Mouse (Mus musculus): ENCODE data around the gene 4930595D18Rik. TPM values are rescaled to one million over a fixed set of nuclear protein-coding genes. Genes with fewer than 3 reads are reported as not detected.

4930595D18Rik gene
- total RNA-seq, 2 experiments from 2014 or later = not detected

GRCm38 (mm10) chr12:111150236-111150596, 34.1 kb downstream of the 4930595D18Rik start:
- TF ChIP-seq CTCF (IDR thresholded peaks at IDR 0.05) = no peak
- H3K4me3 ChIP-seq = no peak overlapping the region
- intact Hi-C loops (cut with DNase I) = no loop called here
- no peak overlapping the region for H3K27ac ChIP-seq
- no peak for DNase-seq (ENCODE audit: extremely low spot score in 1 of 2, low spot score in 2 of 2)

- TF ChIP-seq CTCF (IDR thresholded peaks at IDR 0.05) = no peak
- Histone ChIP-seq H3K27ac (no peak overlapping the region), H3K4me3 (no peak overlapping the region)
- DNase-seq (ENCODE audit: extremely low spot score in 1 of 2, low spot score in 2 of 2) = no peak
- intact Hi-C loops (cut with DNase I) = no loop called here
Observed at GRCm38 (mm10) chr12:111149495-111150235, 34.6 kb downstream of the 4930595D18Rik start.

- Histone ChIP-seq H3K27ac (peak overlapping the region; percentile 61), H3K4me3 (no peak overlapping the region)
- peak in 1 of 2 experiments; percentile 61 for DNase-seq (ENCODE audit: extremely low spot score in 1 of 2, low spot score in 2 of 2)
- no peak for TF ChIP-seq CTCF (IDR thresholded peaks at IDR 0.05)
- intact Hi-C loops (cut with DNase I) = no loop called here
Observed at GRCm38 (mm10) chr12:111145269-111145668, 39.0 kb downstream of the 4930595D18Rik start.

DNA sequence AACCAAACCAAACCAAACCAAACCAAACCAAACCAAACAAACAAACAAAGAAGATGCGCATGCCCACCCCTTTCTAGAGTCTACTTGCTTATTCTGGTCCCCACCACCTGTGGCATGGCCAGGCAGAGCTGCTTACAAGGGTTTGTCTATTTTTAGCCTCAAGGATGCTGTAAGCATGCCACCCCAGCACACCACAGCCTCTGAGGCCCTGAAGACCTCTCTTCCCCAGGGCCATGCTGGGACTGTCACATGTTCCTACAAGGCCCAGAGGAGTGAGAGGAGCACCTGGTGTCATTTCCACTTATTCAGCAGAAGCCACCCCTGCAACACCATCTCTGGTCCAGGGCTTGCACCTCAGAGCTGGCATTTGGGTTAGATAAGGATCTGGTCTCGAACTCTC, 39.7 kb downstream of the 4930595D18Rik start:
- H3K4me3 ChIP-seq = no peak overlapping the region
- no peak overlapping the region for H3K27ac ChIP-seq
- intact Hi-C loops (cut with DNase I) = no loop called here
- no peak for TF ChIP-seq CTCF (IDR thresholded peaks at IDR 0.05)
- DNase-seq (ENCODE audit: extremely low spot score in 1 of 2, low spot score in 2 of 2) = no peak

DNA sequence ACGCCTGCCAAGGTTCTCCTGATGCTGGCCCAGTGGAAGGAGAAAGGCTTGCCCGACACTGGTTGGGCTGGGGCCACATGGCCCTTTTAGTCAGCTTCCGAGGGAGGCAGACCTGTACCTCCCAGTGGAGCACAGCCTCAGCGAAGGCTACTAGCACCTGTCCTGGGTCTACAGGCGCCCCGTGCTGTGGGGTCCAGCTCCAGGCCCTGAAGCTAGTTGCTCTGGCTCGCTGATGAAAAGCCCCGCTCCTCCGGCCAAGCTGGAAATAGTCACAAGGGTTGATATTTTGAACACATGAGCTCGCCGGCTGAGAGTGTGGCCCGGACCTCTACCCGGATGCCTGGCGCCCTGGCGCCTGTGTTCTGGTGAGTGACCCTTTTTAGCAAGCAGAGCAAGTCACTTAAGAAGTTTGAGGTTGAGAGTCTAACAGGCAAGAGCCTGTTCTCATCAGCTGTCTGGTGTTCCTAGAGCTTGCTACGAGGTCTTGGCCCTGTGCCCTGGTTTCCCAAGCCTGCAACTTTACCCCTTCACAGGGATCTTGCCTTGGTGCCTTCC, 40.7 kb downstream of the 4930595D18Rik start:
- intact Hi-C loops (cut with DNase I) = no loop called here
- no peak overlapping the region; the same call in 1 of the 2 replicates for H3K27ac ChIP-seq
- H3K4me3 ChIP-seq = no peak overlapping the region
- DNase-seq (ENCODE audit: extremely low spot score in 1 of 2, low spot score in 2 of 2) = no peak
- no peak for TF ChIP-seq CTCF (IDR thresholded peaks at IDR 0.05)

DNA sequence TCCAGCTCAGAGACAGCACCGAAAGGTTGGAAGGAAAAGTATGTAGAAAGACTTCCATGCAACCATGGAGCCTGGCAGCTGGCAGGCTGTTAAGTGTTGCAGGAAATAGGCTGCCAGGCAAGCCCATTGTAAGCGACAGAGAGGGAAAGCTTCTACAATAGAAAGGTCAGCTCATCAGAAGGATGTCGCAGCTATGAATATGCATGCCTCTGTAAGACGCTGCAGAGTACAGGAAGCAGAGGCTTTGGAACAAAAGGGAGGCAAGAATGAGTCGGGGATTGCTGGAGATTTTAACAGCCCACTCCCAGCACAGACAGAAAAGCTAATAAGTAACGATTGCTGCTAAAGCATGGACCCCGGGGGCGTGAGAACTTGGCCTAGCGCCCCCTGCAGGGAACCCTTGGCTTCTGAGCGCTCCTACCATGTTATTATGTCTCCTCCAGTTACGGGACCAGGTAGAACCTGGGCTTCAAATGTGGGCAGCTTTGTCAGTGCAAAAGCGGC, 41.2 kb downstream of the 4930595D18Rik start:
- Histone ChIP-seq H3K27ac (peak overlapping the region; percentile 12; the same call in 1 of the 2 replicates), H3K4me3 (0 out of 2 replicates have a peak overlapping the region, but pooled peaks have one; percentile 13)
- TF ChIP-seq CTCF (IDR thresholded peaks at IDR 0.05) = peak; percentile 50
- intact Hi-C loops (cut with DNase I) = no loop called here
- DNase-seq (ENCODE audit: extremely low spot score in 1 of 2, low spot score in 2 of 2) = no peak

DNA sequence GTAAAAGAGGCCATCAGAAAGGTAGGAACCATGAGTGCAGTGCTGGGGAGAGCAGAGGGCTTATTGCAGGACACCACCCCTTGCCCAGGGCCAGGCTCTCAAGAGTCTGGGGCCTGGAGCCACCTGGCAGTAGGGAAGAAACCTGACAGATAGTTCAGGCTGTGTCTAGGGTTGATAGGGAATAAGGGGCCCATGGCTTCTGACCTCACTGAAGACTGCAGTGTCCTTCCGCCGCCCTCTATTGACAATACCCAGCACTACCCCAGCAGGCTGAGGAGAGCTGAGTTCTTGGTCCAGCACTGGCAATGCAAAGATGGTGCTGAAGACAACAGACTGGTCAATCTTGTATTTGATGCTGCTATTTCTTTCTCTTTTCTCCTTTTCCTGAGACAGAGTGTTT, 47.2 kb downstream of the 4930595D18Rik start:
- intact Hi-C loops (cut with DNase I) = no loop called here
- no peak for DNase-seq (ENCODE audit: extremely low spot score in 1 of 2, low spot score in 2 of 2)
- TF ChIP-seq CTCF (IDR thresholded peaks at IDR 0.05) = peak; percentile 18
- H3K4me3 ChIP-seq = no peak overlapping the region
- H3K27ac ChIP-seq = no peak overlapping the region

GRCm38 (mm10) chr12:111135953-111136352, 48.3 kb downstream of the 4930595D18Rik start:
- intact Hi-C loops (cut with DNase I) = no loop called here
- DNase-seq (ENCODE audit: extremely low spot score in 1 of 2, low spot score in 2 of 2) = no peak
- Histone ChIP-seq H3K4me3 (no peak overlapping the region), H3K27ac (no peak overlapping the region)
- TF ChIP-seq CTCF (IDR thresholded peaks at IDR 0.05) = no peak

DNA sequence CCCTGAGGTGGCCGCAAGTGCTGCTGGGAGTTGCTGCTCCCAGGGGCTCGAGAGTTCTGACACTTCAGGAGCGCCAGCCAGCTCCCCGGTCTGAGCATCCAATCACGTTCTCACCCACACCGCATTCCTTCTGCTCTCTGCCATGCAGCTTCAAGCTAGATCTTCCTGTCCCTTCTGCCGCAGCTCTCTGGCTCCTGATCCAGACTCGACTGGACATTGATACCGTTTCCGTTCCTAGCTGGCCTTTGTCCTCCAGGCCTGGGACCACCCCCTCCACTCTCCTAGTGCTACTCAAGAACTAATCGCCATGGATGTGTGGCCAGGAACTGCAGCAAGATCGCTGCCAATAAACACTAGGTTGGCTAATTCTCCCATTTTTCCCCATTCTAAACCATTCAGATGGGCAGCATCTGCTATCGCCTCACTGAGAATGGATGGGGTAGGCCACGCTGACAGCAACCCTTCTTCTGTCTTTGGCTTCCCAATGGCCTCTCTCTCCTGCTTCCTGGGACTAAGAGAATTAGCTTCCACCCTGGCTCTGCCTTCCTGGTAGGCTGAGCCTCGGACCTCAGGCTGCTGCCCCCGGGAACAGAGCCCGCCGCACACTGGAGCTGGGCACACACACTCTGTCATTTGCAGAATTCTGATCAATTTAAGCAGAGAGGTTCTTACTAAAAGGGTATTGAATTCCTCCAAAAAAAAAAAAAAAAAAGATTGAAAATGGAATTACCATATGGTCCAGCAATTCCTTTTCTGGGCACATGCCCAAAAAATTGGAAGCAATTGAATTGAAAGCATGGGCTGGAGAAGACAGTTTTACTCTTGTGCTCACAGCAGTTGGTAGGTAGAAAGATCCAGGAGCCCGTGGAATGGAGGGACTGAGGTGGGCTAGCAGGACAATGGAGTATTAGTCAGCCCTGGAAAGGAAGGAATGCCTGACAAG, 49.2 kb downstream of the 4930595D18Rik start:
- H3K27ac ChIP-seq = peak overlapping the region; percentile 38; the same call in 1 of the 2 replicates
- TF ChIP-seq CTCF (IDR thresholded peaks at IDR 0.05) = no peak
- DNase-seq (ENCODE audit: extremely low spot score in 1 of 2, low spot score in 2 of 2) = no peak
- H3K4me3 ChIP-seq = no peak overlapping the region
- intact Hi-C loops (cut with DNase I) = no loop called here

- DNase-seq (ENCODE audit: extremely low spot score in 1 of 2, low spot score in 2 of 2) = no peak
- intact Hi-C loops (cut with DNase I) = no loop called here
- no peak overlapping the region for H3K4me3 ChIP-seq
- H3K27ac ChIP-seq = peak overlapping the region; percentile 24; the same call in 1 of the 2 replicates
- no peak for TF ChIP-seq CTCF (IDR thresholded peaks at IDR 0.05)
Observed at GRCm38 (mm10) chr12:111134169-111134568, 50.1 kb downstream of the 4930595D18Rik start.

DNA sequence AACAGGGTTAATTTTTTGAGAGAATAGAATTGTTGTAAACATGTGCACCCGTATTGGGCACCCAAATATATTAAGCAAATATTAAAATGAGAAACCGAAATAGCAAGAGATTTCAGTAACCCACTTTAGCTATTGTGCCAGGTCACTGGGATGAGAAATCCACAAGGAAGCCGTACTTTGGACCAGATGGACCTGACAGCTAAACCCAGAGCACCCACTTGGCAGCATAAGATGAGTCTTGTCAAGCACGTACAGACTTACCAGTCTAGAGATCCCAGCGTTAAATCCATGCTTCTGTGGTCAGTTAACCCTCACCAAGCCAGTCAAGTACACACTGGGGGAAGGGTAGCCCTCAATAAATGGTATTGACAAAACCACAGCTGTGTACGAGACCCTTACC, 58.6 kb downstream of the 4930595D18Rik start:
- DNase-seq (ENCODE audit: extremely low spot score in 1 of 2, low spot score in 2 of 2) = no peak
- no peak overlapping the region for H3K4me3 ChIP-seq
- intact Hi-C loops (cut with DNase I) = no loop called here
- TF ChIP-seq CTCF (IDR thresholded peaks at IDR 0.05) = no peak
- H3K27ac ChIP-seq = no peak overlapping the region
